Mouse (Mus musculus) lung, postnatal 25 days (tissue): ENCODE results near the gene Cd44.
A peak's percentile ranks its signal among the peaks of the same experiment; 100 is the strongest.

Experiments used
- DNase-seq: peaks from one replicate; pipeline ENCODE4 v3.0.0; 2022; ENCODE audit warnings: low spot score

Cd44 gene

DNA sequence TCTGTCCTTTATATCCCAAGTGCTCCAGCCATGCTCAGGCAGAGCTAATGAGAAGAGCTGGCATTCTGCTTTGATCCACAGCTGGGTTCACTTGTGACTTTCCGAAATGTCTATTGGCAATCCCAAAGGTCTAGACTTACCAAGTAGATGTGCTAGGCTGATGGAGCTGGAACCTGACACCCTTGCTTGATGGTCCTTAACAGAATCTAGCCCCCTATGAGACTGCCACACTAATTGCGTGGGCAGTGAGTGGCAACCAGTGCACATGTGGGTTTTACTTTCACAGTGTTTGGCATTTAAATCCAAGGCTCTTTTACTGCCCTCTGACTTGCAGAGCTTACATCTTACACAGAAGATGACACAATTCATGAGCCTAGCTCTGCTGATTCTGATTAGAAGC, 29.0 kb downstream of the Cd44 start:
- no peak for DNase-seq

DNA sequence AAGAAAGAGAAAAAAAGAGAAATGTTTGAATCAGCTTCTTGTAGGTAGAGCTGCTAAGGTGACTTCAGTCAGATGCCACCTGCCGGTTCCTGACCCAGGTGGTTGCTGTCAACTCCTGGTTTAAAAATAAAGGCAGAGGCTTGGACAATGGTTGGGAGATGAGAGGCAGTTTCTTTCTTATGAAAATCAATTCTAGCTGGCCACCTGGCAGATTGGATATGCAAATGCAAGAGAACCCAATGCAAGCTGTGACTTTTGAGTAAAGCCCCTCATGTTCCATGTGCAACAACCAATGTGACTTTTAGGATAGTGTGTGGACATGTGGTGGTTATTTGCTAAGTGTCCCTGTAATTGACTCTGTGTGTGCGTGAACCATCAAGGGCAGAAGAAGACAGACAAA, 33.0 kb downstream of the Cd44 start:
- DNase-seq = no peak

DNA sequence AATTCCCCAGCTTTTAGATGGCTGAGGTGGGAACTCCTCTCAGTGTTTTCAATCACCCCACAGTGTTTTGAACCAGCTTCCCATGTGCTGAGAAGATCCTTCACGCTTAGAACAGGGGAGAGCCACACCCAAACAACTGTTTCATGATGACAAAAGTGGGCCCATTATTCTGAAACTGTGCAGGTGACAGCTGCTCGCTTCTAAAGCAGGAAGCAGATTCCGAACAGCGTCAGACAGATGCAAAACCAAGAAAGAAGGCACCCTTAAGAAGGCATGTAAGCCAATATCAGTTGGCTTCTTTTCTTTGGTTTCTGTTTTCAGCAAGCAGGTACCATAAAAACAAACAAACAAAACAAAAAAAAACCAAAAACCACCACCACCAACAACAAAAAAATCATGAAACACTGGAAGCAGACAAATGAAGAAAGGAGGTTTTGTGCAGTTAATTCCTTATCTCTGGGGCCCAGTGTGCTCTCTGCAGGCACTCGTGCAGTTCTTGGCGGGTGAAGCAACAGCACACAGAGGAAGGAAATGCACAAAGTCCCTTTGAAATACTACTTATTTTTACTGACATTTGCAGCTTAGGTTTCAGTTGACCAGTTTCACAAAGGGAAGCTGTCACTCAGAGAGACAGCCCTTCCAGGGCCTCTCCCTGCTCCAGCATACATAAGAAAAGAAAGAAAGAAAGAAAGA, 33.9 kb downstream of the Cd44 start:
- peak; percentile 31 for DNase-seq

DNA sequence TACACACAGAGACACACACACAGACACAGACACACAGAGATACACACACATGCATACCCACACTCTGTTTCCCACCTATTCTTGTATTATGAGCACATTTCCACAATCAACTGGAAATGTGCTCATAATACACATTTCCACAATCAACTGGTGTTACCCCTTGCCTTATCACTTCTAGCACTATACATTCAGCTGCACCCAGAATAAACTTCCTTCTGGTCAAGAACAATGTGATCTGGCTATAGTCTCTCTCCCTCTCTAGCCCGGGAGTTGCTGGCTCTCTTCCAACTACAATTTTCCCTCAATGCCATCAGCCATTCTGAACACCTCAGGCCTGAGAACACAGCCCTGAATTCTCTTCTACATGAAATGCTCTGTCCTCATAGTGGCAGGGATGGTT, 34.9 kb downstream of the Cd44 start:
- no peak for DNase-seq

DNA sequence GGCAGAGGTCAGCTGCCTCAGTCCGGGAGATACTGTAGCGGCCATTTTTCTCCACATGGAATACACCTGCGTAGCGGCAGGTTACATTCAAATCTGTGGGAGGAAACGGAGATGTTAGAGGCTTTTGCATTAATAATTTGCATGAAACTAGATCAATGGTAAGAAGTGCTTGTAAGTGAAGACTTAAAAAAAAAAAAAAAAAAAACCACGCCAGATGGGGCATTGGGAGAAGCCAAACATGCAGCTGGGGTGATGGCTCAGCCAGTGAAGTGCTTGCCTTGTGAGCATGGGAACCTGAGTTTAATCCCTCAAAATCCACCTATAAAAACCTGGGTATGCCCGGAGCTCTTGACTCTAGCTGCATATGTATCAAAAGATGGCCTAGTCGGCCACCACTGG, 36.1 kb downstream of the Cd44 start:
- no peak for DNase-seq

DNA sequence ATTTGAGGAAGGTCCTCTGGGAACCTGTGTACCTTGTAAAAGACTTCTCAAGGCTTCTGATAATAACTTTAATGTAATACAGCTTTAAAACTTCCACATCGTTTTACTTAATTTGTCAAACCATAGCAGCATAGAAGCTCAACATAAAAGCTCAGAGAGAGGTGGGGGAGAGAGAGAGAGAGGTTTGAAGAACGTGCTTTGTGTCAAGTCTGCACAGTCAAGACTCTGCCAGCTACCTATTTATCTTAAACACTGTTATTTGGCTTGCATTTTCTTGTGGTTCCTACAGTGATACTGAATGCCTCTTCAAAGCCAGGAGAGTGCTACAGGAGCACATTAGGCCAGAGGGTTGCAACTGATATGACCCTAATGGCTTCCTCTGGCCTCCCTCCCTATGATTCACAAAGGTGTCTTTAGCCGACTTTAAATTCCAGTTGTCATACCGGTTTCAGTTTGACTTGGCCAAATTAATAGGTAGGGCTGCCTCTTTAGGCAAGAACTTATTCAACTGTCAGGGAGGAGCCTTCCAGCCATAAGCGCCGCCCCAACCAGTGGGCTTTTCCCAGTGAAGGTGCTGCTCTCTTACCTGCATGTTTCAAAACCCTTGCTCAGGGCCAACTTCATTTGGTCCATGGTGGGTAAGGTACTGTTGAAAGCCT, 36.6 kb downstream of the Cd44 start:
- no peak for DNase-seq

DNA sequence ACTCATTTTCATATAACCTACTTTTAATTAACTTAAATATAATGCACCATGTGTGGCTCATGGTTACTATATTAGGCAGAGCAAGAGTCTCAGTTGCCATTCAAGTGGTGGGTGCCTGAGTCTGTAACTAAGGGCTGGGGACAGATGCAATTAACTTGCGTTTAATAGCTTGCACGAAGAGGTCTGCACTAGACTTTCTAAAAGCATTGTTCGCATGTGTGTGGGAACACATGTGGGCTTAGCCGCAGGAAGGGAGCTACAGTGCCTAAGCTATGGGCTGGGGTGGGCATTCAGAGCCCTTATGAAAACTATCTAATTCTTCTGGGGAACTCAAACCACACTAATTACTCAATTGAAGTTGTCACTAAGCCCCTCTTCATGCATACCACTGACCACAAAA, 37.4 kb downstream of the Cd44 start:
- no peak for DNase-seq

DNA sequence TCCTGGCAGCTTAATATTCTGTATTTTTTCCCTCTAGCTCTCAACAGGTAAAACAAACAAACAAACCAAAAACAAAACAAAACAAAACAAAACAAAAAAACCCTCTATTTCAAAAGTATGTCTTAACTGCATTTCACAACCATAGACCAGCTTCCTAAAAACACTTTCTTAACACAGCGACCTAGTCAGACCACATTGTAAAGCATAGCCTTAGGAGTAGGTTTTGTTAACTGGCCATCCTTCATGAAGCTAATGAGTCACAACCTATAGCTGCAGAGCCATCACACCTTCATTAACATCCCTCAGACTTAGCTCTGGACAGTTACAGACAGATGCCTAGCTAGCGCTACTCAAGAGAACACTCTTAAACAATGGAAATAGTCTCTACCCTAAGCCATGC, 37.9 kb downstream of the Cd44 start:
- no peak for DNase-seq

DNA sequence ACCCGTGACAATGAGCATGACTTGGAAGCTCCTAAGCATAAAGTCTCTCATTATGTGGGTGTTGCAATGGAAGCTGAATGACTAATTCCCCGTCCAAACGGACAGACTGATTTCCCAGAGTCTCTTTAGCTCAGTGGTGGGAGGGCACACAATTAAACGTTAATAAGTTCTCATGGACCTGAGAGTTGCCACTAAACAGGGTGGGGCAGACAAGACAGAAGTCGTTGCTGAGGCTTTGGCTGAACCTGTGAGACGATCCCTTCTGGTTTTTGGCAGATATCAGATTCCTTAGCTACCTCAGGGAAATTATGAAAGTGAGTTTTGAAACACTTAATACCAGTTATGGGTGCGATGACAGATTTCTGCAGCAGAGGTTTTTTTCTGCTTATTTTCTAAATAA, 38.8 kb downstream of the Cd44 start:
- no peak for DNase-seq

DNA sequence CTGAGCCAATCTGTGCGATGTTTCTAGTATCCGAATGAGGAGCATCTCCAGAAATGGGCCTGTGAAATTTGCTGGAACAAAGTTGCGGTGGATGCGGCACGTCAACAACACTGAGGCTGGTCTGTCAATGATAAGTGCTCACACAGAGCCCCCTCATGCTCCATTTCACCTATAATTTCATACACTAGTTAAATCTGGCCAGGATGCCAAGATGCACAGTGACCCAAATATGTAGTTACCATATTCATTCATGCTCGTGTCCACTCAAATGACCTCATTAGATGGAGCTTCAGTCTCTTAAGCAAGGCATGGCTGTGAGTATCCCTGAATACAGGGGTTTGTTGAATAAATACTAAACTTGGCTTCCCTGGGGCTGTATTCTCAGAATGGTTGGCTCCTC, 43.2 kb downstream of the Cd44 start:
- DNase-seq = no peak

DNA sequence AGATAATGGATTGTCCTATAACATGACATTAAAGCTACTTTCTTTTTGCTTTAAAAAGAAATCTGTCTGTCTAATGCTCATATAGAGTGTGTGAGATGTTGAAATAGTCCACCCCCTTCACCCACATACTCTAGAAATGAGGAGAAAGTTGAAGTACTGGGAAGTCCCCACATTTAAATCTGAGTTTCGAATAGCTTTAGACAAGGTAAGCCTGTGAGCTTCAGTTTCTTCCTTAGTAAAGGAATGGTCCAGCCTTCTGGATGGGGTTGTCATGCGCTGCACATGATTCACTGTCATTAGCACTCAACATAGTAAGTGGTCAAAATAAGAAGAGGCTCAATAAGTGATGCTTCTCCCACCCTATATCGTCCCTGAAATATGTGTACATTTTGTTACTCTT, 48.2 kb downstream of the Cd44 start:
- DNase-seq = no peak

DNA sequence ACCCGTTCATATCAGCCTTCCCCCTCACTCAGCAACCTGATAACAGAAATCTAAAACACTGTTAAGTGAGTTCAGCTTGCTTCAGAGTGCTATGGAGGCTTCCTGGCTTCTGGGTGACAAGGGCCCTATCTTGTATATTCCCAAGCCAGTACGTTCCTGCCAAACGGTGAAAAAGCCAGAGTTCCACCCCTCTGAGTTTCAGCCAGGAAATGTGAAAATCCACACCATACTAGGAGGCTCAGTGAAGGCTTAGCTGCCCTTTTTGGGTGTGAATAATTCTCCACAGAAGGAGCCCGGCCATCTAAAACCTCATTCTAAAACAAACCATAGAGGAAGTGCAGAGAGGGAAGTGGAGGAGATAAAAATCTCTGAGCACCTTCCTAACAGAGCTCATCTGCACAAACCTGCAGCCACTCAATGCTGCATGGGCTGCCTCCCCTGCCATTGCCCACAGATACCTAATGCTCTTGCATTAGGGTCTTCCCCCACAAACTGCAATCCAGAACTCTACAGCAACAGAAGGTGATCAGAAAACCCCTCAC, 49.5 kb downstream of the Cd44 start:
- no peak for DNase-seq

DNA sequence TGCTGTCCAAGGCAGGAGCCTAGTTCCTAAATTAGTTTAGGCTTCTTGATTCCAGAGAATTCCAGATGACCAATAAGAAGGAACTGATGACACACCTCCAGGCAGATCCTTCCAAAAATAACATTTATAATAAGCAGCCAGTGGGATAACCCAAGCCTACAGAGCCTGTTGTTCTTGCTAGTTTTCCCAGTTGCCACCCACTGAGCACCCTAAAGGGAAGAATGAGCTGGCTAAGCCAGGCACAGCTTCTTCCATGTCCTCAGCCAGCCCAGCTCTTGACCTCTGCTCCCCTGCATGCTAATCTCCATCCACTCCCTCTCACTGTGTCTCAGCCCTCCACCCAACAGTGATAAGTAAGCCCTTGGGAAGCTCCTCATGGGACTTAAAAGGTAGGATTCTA, 51.4 kb downstream of the Cd44 start:
- DNase-seq = no peak

DNA sequence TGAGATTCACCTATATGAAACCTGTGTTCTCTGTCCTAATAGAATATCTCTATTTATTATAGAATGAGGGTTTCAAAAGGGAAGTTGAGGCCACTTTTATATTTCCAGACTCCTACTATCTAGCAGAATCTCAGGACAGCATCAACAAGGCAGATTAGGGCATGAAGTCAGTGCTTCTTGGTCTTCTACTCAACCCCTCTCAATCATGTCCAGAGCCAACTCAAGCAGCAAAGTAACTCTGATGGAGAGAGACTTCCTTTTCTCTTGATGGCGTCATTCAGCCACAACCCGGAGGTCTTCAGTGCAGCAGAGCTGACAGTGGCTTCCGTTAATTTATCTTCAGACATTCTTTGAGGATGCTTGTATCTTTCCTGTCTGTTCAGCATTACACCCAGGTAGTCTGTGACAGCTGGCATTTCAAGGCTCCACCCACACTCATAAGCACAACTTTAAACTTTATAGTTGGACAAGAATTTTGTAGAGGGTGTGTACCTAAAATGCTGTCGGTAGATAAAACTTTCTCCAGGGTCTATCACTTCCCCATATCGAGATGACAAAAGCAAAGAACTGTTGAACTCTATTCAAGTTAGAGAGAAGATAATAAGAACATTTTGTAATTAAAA, 52.5 kb downstream of the Cd44 start:
- peak; percentile 22 for DNase-seq

DNA sequence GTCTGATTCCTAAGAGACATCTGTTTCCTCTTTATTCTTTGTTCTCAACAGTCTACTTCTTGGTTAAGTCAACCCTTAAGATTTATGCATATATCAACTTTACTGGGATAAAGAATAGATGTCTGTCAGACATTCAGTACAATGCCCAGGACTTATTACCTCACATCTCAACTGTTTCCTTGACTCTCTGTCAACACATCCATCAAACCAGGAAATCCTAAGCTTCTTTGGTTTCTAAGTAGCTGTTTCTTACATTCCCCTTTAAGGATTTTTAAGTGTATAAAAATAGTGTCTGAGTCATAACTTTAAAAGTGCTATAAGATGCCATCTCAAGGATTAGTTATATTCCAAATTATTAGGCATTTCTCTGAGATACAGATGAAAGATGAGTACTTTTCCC, 60.2 kb downstream of the Cd44 start:
- no peak for DNase-seq

DNA sequence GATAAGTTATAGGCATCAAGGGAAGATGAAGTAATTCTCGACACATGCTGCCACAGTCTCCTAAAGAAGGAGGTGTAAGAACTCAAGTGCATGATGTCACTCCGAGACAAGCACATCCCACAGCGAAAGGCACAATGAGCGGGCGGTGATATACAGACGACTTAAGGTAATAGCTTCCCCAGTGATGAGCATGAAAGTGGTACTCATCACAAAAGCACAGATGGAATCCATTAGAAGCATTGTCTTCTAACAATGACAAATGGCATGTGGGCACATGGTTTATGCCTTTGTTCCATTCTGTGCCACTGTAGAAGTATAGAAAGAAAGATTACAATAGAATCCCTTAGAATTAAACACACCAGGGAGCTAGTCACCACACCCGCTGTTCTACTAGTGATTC, 63.3 kb downstream of the Cd44 start:
- DNase-seq = no peak

DNA sequence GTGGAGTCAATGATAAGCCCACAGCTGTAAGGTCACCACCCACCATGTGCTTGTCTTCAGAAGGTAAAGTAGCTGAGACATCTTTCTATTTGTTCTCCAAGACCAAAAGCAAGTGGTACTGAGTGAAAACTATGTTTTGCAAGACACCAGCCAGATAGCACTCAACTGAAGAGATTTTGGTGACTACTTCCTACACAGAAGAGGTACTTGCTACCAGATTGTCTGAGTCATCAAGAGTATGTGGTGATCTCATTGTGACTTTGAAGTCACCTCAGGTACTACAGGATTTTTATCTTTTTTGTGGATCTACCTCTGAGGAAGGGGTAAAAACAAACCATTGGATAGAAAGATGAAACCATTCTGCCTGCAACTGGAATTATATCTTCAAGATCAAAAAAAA, 69.9 kb downstream of the Cd44 start:
- DNase-seq = no peak

DNA sequence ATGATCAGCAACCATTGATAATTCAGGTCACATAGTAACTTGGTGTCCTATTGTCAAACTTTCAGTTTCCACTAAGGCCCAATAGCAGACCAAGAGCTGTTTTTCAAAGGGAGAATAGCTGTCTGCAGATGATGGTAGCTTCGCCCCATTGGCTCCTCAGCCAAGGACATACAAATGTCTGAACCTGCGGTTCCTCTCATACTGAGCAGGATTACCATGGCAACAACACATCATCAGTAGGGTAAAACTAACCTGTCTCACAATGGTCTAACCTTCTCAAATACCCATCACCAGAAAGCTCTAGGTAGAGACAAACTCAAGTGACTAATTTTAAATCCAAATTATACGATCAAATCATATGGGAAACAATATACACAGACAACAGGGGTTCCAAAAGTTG, 72.3 kb downstream of the Cd44 start:
- peak; percentile 76 for DNase-seq

DNA sequence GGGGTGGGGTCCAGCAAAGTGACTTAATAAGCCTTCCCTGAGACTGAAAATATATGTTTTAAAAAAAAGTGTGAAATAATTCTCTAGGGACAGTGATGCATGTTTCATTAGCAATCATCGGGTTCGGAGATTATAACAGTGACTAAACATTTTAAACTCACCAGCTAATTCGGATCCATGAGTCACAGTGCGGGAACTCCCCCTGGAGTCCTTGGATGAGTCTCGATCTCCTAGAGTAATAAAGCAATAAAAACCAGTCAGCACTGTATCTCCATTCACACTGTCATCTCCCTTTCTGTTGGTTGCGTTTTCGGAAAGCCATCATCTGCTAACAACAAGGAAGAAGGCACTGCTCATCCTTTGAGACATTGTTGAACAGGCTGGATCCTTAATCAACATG, 73.1 kb downstream of the Cd44 start:
- DNase-seq = no peak

DNA sequence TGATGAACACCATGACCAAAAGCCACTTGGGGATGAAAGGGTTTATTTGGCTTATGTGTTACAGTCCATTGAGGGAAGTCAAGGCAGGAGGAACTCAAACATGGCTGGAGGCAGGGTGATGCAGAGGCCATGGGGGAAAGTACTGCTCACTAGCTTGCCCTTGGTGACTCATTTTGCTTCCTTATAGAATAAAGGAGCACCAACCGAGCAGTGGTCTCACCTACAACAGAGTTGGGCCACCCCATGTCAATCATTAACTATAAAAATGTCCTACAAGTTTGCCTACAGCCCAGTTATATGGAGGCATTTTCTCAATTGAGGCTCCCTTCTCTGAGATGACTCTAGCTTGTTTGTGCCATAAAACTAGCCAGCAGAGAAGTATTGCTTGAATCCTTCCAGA, 73.6 kb downstream of the Cd44 start:
- DNase-seq = no peak

DNA sequence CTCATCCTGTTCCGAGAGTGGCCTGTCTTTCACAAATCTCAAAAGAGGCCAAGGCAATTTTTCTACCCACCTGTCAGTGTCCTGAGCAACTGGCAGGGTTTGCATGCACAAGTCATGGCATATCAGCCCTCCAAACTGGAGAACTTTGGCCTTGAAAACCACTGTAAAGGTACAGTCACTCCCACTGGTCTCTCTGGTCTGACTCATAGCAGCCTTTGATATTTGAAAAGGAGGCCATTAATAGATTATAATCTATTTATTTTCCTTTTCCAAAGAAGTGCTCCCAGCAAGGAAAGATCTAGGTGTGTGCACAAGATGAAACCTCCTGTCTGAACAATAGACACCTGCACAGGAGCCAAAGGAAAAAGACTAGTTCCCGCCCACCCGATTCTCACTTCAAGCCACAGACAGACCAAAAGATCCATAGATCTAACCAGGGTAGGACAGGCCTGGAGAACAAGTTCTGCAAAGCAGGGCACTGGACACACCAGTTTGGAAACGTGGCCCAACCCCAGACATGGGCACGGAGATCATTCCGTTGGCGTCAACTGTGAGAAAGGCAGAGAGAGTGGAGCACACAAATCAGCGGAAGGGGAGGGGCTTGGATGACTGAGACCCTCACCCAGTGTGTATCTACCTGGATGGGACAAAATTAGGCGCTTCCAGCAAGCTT, 75.4 kb downstream of the Cd44 start:
- no peak for DNase-seq

DNA sequence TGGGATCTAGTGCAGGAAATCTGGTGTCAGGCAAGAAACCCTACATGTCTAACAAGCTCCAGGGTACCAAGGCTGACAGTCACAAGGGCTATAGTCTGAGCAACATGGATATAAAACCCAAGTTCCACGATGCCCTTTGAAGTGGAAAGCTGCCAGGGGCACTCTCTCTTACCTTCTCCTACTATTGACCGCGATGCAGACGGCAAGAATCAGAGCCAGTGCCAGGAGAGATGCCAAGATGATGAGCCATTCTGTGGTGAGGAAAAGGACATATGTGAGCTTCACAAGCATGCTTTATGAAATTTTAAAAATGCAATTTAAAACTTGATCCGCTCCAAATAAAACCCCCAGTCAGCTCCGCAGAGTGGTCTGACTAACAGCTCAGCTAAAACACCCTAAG, 79.4 kb downstream of the Cd44 start:
- no peak for DNase-seq

DNA sequence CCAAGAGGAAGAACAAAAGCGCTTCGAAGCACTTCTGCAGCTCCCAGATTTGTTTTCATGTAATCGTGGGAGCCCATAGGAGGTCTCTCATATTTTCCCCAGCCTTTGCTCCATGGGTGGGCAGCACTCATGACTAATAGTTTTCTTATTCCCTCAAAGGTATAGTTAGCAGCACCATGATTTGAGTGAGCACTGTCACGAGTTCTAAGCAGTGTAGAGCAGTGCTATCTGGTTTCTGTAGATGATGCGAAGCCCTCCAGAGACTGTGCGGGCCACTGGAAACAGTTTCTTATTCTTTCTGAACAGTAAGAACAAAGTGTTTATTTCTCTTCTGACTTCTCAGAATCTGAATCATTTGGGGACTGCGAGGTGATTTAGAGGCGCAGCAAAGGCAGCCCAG, 80.7 kb downstream of the Cd44 start:
- no peak for DNase-seq
